Mouse (Mus musculus) ES-CJ7 (cell line): ENCODE data around the gene Gm20547.
"Not testable (repeated sequence)": the region's sequence is repeated elsewhere in the genome, so short reads cannot be mapped to it uniquely, and the experiment has no call there.

ENCODE experiments used
- DNase-seq: peaks from one replicate; pipeline ENCODE4 v3.0.0; 2011; ENCODE audit warnings: low read depth, low spot score

The Gm20547 gene

DNA sequence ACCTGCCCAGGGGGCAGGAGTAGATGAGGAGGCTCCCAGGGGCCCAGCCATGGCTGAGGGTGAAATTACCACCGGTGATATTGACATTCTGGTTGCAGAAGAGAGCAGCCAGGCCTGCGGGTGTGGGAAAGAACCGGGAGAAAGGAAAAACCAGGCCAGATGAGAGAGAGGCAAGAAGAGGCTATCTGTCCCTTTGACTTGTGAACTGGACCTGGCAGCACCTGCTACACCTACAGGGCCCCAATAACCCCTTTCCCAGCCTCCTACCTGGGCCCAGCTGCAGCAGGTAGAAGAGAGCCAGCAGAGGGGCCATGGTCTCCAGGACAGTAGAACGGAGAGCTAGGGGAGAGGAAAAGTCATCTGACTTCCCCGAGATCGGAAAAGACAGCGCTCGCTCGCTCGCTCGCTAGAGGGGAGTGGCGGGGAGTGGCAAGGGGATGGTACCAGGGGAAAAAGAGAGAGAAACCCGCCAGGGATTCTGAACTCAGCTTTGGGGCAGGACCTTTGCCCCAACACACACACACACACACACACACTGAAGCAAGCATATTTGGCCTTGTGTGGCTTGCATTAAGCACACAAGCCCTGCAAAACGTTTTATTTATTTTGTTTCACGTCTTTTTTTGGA is at the start of gene Gm20547:
Gene Gm20547, minus strand, starts transcription at position 360 of the 628 bp plus-strand sequence.
- DNase-seq, result no peak

DNA sequence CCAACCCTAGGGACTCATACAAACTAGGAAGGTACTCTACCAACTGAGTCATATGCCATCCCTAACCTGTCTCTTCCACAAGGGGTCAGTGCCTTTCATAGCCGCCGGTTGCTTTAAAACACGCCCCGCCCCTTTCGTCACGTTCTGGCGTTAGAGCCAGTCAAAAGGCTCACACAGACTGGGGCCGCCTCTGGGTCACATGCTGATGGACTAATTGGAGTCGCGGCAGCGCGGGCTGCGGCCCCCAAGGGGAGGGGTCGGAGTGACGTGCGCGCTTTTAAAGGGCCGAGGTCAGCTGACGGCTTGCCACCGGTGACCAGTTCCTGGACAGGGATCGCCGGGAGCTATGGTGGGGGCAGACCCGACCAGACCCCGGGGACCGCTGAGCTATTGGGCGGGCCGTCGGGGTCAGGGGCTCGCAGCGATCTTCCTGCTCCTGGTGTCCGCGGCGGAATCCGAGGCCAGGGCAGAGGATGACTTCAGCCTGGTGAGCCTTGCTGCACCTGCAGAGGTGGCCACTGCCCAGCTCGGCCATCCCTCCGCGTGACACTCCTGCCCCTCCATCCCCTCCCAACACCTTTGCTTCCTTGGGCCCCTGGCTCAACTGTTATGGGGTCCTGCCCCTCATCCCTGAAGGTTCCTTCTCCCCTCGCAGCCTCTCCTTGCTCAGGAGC is 49.4 kb upstream of the Gm20547 start, which contains the start of gene Neu1:
Gene Neu1, plus strand, starts transcription at position 193 of the 674 bp plus-strand sequence.
- DNase-seq, result peak; percentile 98

DNA sequence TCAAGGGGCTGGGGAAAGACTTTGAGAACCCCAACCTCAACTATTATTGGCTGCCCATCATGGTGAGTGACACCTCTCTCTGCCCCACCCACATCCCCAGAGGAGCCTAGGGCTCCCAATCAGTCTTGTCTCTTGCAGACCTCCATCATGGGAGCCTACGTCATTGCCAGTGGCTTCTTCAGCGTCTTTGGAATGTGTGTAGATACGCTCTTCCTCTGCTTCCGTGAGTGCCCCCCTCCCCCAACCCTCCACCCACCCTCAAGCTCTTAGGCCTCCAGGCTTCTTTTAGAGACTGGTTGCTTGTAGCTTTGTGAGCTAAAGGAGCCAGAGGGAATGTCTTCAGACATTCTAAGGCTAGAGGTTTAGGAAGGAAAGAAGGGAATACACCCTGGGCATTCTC is 47.0 kb upstream of the Gm20547 start:
- peak; percentile 70 for DNase-seq

DNA sequence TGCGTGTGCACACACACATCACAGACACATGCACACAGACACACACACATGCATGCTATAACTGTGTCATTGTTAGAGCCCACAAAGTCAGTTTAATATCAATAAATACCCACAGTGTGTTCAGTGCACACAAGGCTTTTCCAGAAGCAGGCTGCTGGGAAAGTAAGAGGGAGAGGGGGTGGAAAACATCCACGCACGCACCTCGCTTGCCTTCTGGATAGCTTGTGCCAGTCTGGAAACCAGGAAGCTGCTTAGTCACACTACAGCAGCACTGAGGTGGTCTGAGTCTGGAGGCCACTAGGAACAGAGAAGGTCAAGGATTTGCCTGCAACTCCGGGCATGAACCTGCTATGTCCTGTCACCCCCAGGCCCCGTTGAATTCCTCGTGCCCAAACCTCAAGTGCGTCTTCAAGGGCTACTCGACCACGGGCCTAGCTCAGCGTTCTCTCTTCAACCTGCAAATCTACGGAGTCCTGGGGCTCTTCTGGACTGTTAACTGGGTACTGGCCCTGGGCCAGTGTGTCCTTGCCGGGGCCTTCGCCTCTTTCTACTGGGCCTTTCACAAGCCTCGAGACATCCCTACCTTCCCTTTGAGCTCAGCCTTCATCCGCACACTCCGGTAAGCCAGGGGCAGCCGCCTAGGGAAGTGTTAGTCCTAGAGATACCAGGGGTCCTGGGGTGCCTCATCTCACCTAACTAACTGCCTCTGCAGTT is 45.6 kb upstream of the Gm20547 start:
- no peak for DNase-seq

DNA sequence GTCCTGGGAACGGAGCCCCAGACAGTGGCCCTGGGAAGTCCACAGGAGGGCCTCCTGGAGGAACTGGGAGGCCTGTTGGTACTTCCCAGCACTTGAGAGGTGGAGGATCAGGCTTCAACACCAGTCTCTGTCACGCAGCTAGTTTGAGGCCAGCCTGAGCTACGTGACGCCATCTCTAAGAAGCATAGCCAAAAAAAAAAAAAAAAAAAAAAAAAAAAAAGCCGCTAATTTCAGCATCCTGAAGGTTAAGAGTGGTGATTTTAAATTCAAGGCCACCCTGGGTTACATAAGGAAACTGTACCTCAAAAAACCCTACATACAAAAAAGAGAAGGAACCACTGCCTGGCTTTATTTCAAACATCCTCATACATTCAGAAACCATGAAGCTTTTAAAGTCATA is 42.4 kb upstream of the Gm20547 start:
- no peak for DNase-seq

DNA sequence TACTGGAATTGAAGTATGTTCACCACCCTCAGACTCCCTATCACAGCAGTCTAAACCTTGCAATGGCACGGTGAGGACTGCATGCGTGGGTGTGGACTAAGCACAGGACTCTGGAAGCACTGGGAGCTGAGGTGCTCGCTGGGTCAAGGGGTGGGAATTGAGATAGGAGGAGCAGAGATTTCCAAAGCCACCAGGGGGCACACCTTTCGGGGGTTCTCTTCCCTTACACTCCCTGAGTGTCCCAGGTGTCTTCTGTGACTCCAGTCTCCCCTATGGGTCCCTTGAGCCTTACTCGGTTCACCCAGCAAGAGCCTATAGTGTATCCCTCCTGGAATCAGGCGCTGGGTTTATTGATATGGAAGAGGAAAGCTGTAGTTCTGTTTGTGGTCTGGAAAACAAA is 41.1 kb upstream of the Gm20547 start:
- DNase-seq, result peak; percentile 50

DNA sequence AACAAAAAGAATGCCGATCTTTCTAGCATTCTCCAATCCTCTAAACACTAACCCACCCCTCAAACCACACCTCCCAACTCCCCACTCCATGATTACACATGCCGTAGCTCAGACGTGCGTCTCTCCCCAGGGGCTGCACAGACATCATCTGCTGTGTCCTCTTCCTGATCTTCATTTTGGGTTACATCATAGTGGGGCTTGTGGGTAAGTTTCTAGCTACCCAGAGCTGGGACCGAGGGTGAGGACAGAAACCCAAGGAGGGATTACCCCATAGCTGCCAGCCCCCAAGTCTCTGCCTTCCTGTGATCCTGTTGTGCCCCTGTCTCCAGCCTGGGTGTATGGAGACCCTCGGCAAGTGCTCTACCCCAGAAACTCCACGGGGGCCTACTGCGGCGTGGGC is 35.3 kb upstream of the Gm20547 start:
- DNase-seq, result no peak

DNA sequence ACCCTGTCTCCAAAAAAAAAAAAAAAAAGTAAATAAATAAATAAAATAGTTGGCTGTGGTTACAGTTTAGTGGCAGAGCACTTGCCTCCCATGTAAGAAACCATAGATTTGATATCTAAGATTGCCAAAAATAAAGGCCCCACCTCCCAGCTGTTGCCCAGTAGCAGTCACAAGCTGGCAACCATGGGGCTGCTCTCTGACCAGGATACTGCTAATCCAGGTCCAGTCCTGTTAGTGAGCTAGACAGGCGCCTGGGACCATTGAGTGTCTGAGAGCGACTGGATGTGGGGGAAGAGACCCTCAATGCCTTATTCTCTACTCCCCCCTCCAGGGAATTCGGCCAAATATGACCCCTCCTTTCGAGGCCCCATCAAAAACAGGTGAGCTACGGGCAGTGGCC is 34.5 kb upstream of the Gm20547 start:
- no peak for DNase-seq

DNA sequence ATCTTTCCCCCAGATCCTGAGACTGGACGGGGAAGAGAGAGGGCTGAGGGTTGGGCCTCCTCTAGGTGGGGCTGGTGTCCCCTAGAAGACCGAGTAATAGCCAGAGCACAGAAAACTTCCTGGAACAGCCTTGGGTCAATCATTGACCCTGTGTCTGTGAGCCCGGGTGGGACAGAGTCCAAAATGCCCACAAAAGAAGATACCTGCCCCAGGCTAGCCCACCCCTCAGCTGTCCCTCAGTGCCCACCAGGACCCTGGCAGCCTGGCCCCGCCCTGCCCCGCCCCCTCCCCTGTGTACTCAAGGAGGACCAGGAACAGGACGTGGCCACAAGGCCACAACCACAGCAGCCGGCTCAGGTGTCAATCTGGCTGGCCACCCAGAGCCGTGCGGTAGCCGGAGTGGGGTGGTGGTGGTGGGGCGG is 33.6 kb upstream of the Gm20547 start:
- DNase-seq, result no peak

DNA sequence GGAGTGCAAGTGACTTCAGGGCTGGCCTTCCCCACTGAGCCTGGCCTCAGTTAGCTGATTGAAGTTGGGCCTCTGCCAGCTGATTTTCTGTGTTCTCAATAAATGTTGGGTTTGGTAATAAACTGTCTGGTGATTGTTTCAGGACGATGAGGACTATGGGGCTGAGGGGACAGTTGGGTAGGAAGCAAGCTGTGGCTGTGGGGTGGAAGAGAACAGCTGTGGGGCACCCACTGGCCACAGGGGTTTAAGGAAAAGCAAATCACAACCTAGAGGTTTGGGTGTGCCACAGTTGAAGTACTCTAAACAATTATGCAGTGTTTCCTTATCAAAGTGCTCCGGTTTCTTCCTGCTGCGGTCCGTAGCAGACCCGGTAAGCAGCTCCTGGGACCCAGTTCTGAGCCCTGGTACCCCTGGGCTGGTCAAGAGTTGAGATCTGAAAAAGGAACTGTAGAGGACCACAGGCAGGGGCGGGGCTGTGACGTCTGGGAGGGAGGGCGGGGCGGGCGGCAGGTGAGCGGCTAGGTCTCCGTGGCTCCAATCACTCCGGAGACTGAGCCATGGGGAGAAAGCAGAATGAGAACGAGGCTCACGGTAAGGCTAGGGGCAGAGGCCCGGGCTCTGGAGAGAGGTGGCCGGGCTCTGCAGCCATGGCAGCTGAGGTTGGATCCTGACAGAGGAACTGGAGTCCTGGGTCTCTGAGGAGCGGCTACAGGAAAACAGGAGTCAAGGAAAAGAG is 32.3 kb upstream of the Gm20547 start, which contains the start of gene Slc44a4:
Gene Slc44a4, plus strand, starts transcription at position 537 of the 736 bp plus-strand sequence.
- DNase-seq, result no peak

DNA sequence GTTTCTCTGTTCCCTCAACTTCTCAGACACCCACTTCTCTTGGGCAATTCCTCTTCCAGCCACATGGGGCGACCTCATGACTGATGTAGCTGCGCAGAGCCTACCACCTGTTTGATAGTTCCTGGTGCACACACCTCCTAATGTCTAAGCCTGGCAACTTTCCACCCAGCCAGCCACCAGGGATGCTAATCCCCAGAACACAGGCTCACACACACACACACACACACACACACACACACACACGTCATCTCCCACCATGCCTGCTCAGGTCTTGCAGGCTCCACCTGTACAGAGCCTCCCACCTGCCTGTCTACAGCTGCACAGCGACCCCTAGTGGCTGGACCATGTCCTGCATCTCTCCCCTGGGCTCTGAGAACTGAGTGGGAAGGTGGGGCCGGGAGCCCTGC is 30.1 kb upstream of the Gm20547 start:
- peak; percentile 91 for DNase-seq

DNA sequence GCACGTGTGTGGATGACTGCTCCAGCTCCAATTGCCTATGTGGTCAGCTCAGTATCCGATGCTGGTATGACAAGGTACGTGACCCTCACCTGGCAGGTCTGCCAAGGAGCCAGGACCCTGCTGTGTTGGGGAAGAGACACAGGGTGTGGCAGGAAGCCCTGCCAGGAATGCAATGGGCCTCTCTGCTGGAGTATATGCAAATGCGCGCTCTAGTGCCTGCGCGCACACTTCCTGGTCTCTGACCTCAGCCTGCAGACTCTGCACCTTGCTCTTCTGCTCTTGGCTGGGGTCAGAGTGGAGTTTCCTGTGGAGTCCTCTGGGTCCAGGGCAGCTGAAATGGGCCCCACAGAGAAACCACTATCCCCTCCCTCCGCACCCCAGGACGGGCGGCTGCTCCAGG is 29.1 kb upstream of the Gm20547 start:
- DNase-seq, result peak; percentile 89

DNA sequence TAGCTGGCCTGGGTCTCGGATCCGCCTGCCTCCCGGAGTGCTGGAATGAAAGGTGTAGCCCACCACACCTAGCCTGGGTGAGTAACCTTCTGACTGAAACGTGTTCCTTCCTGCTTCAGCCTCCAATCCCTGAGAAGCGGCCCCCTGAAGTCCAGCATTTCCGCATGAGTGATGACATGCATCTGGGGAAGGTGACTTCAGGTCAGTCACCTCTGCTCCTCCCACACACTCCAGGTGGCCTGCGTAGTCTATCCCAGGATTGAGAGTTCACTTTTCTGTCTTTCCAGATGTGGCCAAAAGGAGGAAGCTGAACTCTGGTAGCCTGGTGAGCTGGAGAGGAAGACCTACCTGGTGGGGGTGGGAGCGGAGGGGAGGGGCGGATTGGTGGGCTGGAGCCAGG is 21.1 kb upstream of the Gm20547 start:
- peak; percentile 87 for DNase-seq

DNA sequence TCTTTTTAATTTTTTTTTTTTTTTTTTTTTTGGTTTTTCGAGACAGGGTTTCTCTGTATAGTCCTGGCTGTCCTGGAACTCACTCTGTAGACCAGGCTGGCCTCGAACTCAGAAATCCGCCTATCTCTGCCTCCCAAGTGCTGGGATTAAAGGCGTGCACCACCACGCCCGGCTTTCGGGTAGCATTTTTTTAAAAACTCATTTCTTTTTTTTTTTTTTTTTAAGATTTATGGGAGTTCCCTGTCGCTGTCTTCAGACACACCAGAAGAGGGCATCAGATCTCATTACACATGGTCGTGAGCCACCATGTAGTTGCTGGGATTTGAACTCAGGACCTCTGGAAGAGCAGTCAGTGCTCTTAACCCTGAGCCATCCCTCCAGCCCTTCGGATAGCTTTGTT is 20.1 kb upstream of the Gm20547 start:
- not testable (repeated sequence) for DNase-seq

DNA sequence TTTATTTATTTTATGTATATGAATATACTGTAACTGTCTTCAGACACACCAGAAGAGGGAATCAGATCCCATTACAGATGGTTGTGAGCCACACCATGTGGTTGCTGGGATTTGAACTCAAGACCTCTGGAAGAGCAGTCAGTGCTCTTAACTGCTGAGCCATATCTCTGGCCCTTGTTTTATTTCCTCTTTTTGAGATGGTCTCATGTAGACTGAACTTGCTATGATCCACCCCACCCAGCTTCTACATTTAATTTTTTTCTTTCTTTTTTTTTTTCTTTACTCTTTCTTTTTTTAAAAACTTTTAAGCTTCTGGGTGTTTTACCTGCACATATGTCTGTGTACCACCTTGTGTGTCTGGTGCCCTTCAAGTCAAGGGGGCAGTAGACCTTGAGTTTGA is 19.0 kb upstream of the Gm20547 start:
- DNase-seq, result not testable (repeated sequence)

DNA sequence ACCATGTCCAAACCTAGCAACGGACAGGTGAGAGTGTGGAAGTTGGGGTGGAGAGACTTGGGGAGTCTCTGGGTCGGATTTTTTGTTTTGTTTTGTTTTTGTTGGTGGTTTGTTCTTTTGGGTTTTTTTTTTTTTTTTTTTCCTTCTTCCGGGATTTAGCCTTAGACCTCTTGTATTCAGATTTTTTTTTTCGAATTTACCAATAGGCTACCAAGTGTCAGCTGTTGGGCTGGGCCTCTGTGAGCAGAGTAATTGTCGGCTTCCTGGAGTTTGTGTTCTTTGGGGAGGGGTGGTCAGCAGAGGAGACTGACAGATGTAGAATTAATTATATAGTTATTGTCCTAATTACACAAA is 18.0 kb upstream of the Gm20547 start:
- DNase-seq, result no peak

DNA sequence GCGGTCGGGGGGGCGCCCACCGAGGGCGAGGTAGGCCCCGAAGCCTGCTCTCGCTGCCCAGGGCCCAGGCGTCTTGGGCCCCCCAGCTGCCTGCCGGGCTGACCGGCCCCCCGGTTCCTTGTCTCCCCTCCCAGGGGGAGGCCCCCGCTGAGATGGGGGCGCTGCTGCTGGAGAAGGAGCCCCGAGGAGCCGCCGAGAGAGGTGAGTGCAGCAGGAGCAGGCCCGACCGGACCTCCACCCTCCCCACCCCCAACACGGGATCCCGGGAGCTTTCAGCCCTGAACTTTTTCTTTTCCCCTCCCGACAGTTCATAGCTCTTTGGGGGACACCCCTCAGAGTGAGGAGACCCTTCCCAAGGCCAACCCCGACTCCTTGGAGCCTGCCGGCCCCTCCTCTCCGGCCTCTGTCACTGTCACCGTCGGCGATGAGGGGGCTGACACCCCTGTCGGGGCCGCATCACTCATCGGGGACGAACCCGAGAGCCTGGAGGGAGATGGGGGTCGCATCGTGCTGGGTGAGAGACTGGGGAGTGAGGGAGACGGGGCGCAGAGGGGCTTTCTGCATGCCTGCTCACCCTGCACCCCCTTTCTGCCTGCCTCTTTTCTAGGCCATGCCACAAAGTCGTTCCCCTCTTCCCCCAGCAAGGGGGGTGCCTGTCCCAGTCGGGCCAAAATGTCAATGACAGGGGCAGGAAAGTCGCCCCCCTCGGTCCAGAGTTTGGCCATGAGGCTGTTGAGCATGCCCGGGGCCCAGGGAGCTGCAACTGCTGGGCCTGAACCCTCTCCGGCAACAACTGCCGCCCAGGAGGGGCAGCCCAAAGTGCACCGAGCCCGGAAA is 17.4 kb upstream of the Gm20547 start:
- peak; percentile 27 for DNase-seq

DNA sequence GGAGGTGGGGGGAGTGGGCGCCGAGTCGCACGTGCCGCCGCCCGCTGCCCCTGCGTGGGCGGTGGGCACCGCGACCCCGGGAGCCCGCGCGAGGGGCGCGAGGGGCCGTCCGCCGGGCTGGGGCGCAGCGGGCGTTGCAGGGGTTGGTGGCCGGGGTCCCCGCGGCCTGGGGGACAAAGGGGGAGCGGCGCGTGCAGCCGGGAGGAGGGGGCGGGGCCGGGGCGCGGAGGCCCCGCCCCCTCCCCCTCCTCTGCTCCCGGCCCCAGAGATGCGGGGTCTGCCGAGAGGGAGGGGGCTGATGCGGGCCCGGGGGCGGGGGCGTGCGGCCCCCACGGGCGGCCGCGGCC is 16.8 kb upstream of the Gm20547 start:
- no peak for DNase-seq

DNA sequence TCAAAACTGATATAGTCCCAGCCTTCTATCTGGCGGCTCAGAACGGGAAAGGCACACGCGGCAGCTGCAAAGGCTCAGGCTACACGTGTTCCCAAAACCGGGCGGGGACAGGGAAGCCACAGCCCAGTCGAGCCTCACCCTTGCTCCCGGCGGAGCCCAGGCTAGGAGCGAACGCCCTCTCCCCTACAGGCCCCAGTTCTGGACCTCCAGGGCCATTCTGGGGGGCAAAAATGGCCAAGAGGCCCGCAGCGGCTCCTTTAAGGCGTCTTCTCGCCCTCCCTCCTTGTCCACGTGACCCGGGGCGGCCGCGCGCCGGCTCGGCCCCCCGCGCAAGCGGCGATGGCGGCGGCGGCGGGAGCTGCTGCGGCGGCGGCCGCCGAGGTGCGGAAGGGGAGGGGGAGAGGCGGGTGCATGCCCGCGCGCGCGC is 16.3 kb upstream of the Gm20547 start, which contains the start of the genes C2 and Ehmt2:
Gene C2, minus strand, starts transcription at position 106 of the 427 bp plus-strand sequence.
Gene Ehmt2, plus strand, starts transcription at position 310 of the 427 bp plus-strand sequence.
- peak; percentile 56 for DNase-seq

DNA sequence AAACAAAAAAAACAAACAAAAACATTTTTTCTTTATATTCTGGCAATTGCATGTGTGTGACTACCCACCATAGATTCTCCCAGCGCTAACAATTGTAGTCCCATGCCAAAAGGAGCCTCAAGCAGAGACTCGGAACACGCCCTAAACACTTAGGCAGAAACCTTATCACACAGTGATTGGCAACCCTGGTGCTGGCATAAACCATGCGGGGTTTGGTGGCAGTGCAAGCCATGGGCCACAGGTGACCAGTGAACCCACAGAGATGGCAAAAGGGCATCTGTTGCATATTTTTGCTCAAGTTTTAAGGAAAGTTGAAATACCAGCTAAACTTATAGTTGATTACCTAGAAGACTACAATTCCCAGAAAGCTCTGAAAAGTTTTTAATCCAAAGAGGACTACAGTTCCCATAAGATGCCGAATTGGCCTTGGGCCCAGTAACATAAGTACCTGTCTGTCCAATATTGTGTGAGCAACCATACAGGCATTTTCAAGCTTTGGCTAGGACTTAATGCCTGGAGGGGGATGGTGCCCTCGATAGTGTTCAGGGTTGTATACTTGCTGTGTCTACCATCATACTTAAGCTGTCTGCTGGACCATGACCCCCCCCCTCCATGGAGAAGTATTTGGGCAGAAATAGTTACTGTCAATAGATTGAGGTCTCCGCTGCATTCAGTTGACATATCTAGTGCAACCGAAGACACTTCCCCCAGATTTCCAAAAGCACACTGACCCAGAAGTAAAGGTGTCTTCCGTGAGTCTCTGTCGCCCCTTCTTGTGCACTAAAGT is 15.7 kb upstream of the Gm20547 start:
- no peak for DNase-seq
